Mouse (Mus musculus): ENCODE measurements at regions not wholly inside any gene's neighbourhood (a gene's known extent, or its start where the extent isn't known, plus 50 kb on each side); places are given as distances from the start of the nearest gene placed in this dataset.

DNA sequence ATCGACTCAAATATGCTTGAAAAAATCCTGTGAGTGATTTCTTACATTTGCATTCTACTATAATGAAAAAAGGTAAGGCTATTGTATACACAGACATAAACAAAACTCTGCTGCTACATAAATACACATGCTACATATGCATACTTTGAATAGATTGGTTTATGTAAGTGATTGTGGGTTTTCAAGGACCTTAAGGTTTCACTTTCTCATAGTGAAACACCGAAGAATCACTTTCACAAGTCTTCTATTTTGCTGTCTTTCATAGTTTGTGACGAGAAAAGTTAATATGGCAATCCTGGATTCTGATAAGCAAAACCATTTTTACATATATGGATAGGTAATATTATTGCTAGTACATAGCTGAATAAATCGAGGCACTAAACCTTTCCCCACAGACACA is 62.5 kb upstream of the Mad2l1 start:
- Histone ChIP-seq H3K4me3 (no peak overlapping the region), H3K9me3 (no peaks in the 10 kb centered on the region), H3K4me2 (no peak overlapping the region), H3K9ac (no peak overlapping the region), H3K36me3 (no peaks in the 10 kb centered on the region), H3K27me3 (no peaks in the 10 kb centered on the region), H3K4me1 (0 out of 2 replicates have a peak, but pooled peaks cover 2% of the 10 kb centered on the region), H3K27ac (no peak overlapping the region)
- ATAC-seq (ENCODE audit: borderline replicate concordance, extremely low read depth, low FRiP score, low TSS enrichment): no peak
- 72% methylated on average over 4 of the region's 4 CpGs for WGBS

DNA sequence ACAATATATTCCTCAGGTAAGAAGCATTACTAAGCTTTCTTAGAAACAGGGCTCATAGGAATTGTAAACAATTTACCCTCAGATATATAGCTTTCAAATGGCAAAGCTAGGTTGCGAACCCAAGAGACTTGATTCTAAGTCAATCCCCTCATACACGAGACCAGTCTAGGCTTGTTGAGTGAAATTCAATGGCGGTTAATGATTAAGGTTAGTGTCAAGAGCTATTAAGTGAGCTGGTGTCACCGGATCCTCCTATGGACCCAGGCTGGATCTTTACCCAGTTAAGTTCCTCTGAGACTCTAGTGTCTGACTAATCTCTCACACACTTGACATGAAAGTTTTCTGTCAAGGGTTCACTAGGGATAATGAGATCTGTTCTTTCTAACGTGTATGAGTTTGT is 57.6 kb upstream of the Mad2l1 start:
- H3K9ac ChIP-seq: no peak overlapping the region
- H3K27me3 ChIP-seq: no peaks in the 10 kb centered on the region
- H3K36me3 ChIP-seq: no peaks in the 10 kb centered on the region
- H3K4me1 ChIP-seq: peaks cover 13% of the 10 kb centered on the region
- no peaks in the 10 kb centered on the region for H3K9me3 ChIP-seq
- H3K27ac ChIP-seq: no peak overlapping the region
- no peak for ATAC-seq (ENCODE audit: borderline replicate concordance, extremely low read depth, low FRiP score, low TSS enrichment)
- H3K4me2 ChIP-seq: no peak overlapping the region
- no peak overlapping the region for H3K4me3 ChIP-seq
- 21% methylated on average over 5 of the region's 5 CpGs for WGBS

DNA sequence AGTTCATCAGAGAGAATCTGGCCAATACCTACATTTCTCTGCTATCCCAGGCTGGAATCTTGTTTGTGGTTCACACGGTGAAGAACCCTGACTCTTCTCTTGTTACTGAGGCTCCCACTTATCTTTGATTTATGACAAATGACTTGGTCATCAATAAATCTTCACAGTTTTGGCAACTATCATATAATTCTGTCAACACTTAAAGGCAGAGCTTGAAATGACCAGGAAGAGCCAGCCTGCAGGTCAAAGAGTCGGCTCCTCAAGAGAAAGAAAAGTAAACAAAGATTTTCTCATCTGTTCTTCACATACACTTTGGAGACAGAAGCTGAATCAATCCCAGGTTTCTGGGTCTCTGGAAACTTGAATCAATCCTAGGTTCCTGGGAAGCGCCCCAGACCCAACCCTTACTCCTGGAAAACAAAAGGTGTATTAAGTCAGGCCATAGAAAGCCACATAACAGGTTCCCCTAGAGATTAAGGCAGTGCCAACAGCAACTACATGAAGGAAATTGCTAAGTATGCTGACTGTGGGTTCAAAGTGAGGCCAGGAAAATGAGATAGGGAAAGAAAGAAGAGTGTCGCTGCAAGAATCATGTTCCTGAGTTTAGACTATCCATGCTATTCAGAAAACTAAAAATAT is 56.7 kb upstream of the Mad2l1 start:
- Histone ChIP-seq H3K4me3 (no peak overlapping the region), H3K4me1 (peaks cover 13% of the 10 kb centered on the region), H3K9me3 (no peaks in the 10 kb centered on the region), H3K4me2 (no peak overlapping the region), H3K9ac (no peak overlapping the region), H3K27ac (0 out of 2 replicates have a peak overlapping the region, but pooled peaks have one; percentile 47), H3K36me3 (no peaks in the 10 kb centered on the region), H3K27me3 (no peaks in the 10 kb centered on the region)
- 14% methylated on average over 4 of the region's 4 CpGs for WGBS
- ATAC-seq (ENCODE audit: borderline replicate concordance, extremely low read depth, low FRiP score, low TSS enrichment): no peak

DNA sequence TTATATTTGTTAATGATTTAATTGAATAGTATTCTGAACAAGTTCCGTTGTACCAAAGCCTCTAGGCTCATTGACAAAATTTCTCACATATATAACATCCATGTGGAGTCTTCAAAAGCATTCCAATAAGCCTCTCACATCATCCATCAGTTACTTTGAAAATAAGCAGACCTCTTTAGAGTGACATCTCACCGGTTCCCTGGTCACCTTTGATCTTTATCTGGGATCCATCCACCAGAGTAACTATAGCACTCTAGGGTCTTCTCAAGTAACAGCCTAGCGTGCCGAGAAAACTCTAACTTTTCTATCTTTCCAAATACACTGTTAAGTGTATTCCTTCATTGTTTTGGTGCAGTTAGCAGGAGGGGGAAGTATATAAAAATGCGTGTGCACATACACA is 55.6 kb upstream of the Mad2l1 start:
- no peak overlapping the region for H3K27ac ChIP-seq
- ATAC-seq (ENCODE audit: borderline replicate concordance, extremely low read depth, low FRiP score, low TSS enrichment): no peak
- H3K9ac ChIP-seq: no peak overlapping the region
- no peaks in the 10 kb centered on the region for H3K9me3 ChIP-seq
- H3K4me2 ChIP-seq: no peak overlapping the region
- WGBS: 46% methylated on average over 5 of the region's 5 CpGs
- H3K36me3 ChIP-seq: no peaks in the 10 kb centered on the region
- peaks cover 13% of the 10 kb centered on the region for H3K4me1 ChIP-seq
- H3K27me3 ChIP-seq: no peaks in the 10 kb centered on the region
- no peak overlapping the region for H3K4me3 ChIP-seq

DNA sequence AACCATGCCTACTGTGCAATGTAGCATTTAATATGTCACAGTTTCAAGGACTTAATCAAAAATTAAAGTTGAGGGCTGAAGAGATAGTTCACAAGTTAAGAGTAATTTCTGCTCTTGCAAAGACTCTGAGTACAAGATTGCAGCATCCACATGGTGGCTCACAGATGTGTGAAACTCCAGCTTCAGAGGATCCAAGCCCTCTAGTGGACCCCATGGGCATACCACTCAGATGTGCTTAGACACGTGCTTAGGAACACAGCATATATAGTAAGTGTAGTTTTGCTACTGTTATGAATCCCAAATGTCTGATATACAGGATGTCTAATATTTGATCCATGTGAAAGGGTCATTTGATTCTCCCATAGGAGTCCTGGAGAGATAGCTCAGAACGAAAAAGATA is 55.0 kb upstream of the Mad2l1 start:
- H3K4me1 ChIP-seq: peaks cover 13% of the 10 kb centered on the region
- H3K27ac ChIP-seq: no peak overlapping the region
- no peaks in the 10 kb centered on the region for H3K9me3 ChIP-seq
- H3K9ac ChIP-seq: no peak overlapping the region
- ATAC-seq (ENCODE audit: borderline replicate concordance, extremely low read depth, low FRiP score, low TSS enrichment): no peak
- H3K27me3 ChIP-seq: no peaks in the 10 kb centered on the region
- no peak overlapping the region for H3K4me2 ChIP-seq
- 57% methylated on average over 2 of the region's 2 CpGs for WGBS
- no peaks in the 10 kb centered on the region for H3K36me3 ChIP-seq
- no peak overlapping the region for H3K4me3 ChIP-seq

DNA sequence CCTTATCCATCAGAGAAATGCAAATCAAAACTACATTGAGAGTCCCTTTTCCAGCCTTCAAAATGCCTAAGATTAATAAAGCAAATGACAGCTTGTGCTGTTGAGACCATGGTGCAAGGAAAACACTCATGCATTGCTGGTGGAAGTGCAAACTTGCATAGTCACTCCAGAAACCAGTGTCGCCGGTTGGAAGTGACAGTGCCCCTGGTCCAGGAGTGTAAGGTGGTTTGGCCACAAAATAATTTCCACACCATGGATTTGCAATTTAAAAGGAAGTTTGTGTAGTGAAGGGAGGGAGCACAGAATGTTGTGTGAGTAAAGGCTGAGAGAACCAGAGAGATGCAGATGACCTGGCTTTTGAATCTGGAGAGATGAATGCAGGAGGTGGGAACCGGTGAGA is 52.4 kb upstream of the Mad2l1 start:
- Histone ChIP-seq H3K27ac (no peak overlapping the region), H3K36me3 (no peaks in the 10 kb centered on the region), H3K27me3 (no peaks in the 10 kb centered on the region), H3K4me1 (peaks cover 9% of the 10 kb centered on the region), H3K4me3 (no peak overlapping the region), H3K4me2 (no peak overlapping the region), H3K9me3 (no peaks in the 10 kb centered on the region), H3K9ac (no peak overlapping the region)
- no peak for ATAC-seq (ENCODE audit: borderline replicate concordance, extremely low read depth, low FRiP score, low TSS enrichment)
- 90% methylated on average over 3 of the region's 3 CpGs for WGBS

Measured in lung, embryonic 15.5 days (tissue).